Mouse (Mus musculus) liver, postnatal 0 days (tissue): ENCODE measurements around the gene Ggt5.

Experiments
- CTCF ChIP-seq: sonication (generic); IDR thresholded peaks from 2 replicates; pipeline ENCODE4 v1.5.1; 2016; ENCODE audit warnings: antibody characterized with exemption, low read depth
- EP300 ChIP-seq: IDR thresholded peaks from 2 replicates; pipeline ENCODE4 v1.6.1; 2016; ENCODE audit warnings: antibody characterized with exemption, low read depth, mild to moderate bottlenecking

DNA sequence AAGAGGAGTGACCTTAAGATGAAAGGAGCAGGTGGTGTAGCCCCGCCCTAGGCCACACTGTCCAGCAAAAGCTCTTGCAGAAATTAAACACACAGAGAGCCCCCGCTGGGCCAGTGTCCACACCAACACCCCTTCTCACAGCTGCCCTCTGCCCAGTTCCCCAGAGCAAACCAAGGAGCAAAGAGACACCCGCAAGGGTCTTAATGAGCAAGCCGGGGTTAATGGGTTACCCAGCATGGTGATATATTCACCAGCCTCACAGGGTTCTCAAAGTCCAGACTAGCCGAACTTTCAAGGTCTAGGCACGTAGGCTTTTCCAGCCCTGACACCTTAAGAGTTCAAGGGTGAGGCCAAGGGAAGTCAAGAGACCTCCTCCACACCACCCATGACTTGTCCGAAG, 23.2 kb upstream of the Ggt5 start:
- TF ChIP-seq CTCF (no peak), EP300 (no peak)
